Mouse (Mus musculus): ENCODE data around the gene Phf21a. TPM values are rescaled to one million over a fixed set of nuclear protein-coding genes. Genes with fewer than 3 reads are reported as not detected.

Gene Phf21a
- total and polyA plus RNA-seq, 2 experiments from 2014 or later, result 34.4 to 146 TPM

GRCm38 (mm10) chr2:92100768-92101167 lies 7.9 kb downstream of the Phf21a start:
- no peak overlapping the region for H3K27ac ChIP-seq (ENCODE audit: low read depth, low read length)
- no peaks in the 10 kb centered on the region for H3K36me3 ChIP-seq (ENCODE audit: insufficient read depth)
- H3K4me2 ChIP-seq (ENCODE audit: low read depth), result no peak overlapping the region
- ATAC-seq, result peak; percentile 27; the same call in 1 of the 2 replicates
- no peak for DNase-seq
- WGBS, result 83% methylated on average over 6 of the region's 6 CpGs
- no peak overlapping the region for H3K4me3 ChIP-seq (ENCODE audit: low read depth, low read length)
- no peak overlapping the region for H3K9ac ChIP-seq
- no peaks in the 10 kb centered on the region for H3K27me3 ChIP-seq (ENCODE audit: insufficient read depth, low read length)
- H3K9me3 ChIP-seq (ENCODE audit: low read length), result no peaks in the 10 kb centered on the region
- TF ChIP-seq CTCF (IDR thresholded peaks at IDR 0.05; ENCODE audit: low read depth), result no peak
- no peaks in the 10 kb centered on the region for H3K4me1 ChIP-seq (ENCODE audit: insufficient read depth)

- WGBS, result 75% methylated on average over 5 of the region's 5 CpGs
- ATAC-seq (no peak), DNase-seq (no peak)
- no peaks in the 10 kb centered on the region for H3K4me1 ChIP-seq (ENCODE audit: insufficient read depth)
- H3K9me3 ChIP-seq (ENCODE audit: low read length), result no peaks in the 10 kb centered on the region
- no peak for TF ChIP-seq CTCF (IDR thresholded peaks at IDR 0.05; ENCODE audit: low read depth)
- no peaks in the 10 kb centered on the region for H3K27me3 ChIP-seq (ENCODE audit: insufficient read depth, low read length)
- no peak overlapping the region for H3K4me2 ChIP-seq (ENCODE audit: low read depth)
- H3K27ac ChIP-seq (ENCODE audit: low read depth, low read length), result no peak overlapping the region
- H3K9ac ChIP-seq, result no peak overlapping the region
- H3K36me3 ChIP-seq (ENCODE audit: insufficient read depth), result no peaks in the 10 kb centered on the region
- no peak overlapping the region for H3K4me3 ChIP-seq (ENCODE audit: low read depth, low read length)
These were observed 31.6 kb downstream of the Phf21a start for GRCm38 (mm10) chr2:92124523-92124922.

- 93% methylated on average over 8 of the region's 8 CpGs for WGBS
- no peak overlapping the region for H3K4me2 ChIP-seq (ENCODE audit: low read depth)
- no peak for ATAC-seq
- H3K9ac ChIP-seq, result no peak overlapping the region
- TF ChIP-seq CTCF (IDR thresholded peaks at IDR 0.05; ENCODE audit: low read depth), result no peak
- no peak overlapping the region for H3K27ac ChIP-seq (ENCODE audit: low read depth, low read length)
- H3K36me3 ChIP-seq (ENCODE audit: insufficient read depth), result no peaks in the 10 kb centered on the region
- H3K9me3 ChIP-seq (ENCODE audit: low read length), result no peaks in the 10 kb centered on the region
- H3K4me3 ChIP-seq (ENCODE audit: low read depth, low read length), result no peak overlapping the region
- no peak for DNase-seq
- no peaks in the 10 kb centered on the region for H3K27me3 ChIP-seq (ENCODE audit: insufficient read depth, low read length)
- H3K4me1 ChIP-seq (ENCODE audit: insufficient read depth), result no peaks in the 10 kb centered on the region
These were observed 32.4 kb downstream of the Phf21a start for GRCm38 (mm10) chr2:92125330-92125729.

DNA sequence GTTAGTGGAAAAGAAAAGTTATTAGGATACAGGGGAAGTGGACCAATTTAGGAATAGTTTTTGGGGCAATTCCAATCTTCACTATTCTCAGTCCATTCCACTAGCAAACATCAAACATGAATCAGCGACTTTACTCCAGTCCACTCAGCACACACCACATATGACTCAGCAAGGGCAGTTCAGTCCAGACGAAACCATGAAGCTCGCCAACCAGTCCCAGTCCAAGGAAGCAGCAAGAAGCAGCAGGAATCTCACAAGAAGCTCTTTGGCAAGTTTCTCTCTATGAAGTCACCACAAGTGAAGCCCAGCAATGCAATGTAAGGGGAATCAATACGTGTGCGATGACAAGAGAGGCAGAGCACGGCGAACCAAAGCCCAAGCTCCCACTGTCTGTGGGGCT lies 37.2 kb downstream of the Phf21a start:
- Histone ChIP-seq H3K36me3 (ENCODE audit: insufficient read depth) (no peaks in the 10 kb centered on the region), H3K27ac (ENCODE audit: low read depth, low read length) (no peak overlapping the region), H3K27me3 (ENCODE audit: insufficient read depth, low read length) (no peaks in the 10 kb centered on the region), H3K9me3 (ENCODE audit: low read length) (no peaks in the 10 kb centered on the region), H3K4me2 (ENCODE audit: low read depth) (no peak overlapping the region), H3K9ac (no peak overlapping the region), H3K4me1 (ENCODE audit: insufficient read depth) (no peaks in the 10 kb centered on the region), H3K4me3 (ENCODE audit: low read depth, low read length) (no peak overlapping the region)
- no peak for TF ChIP-seq CTCF (IDR thresholded peaks at IDR 0.05; ENCODE audit: low read depth)
- 92% methylated on average over 7 of the region's 7 CpGs for WGBS
- DNase-seq, result no peak
- ATAC-seq, result no peak

GRCm38 (mm10) chr2:92138736-92139135 lies 45.8 kb downstream of the Phf21a start:
- Histone ChIP-seq H3K4me2 (ENCODE audit: low read depth) (no peak overlapping the region), H3K4me3 (ENCODE audit: low read depth, low read length) (no peak overlapping the region), H3K36me3 (ENCODE audit: insufficient read depth) (no peaks in the 10 kb centered on the region), H3K4me1 (ENCODE audit: insufficient read depth) (no peaks in the 10 kb centered on the region), H3K27me3 (ENCODE audit: insufficient read depth, low read length) (no peaks in the 10 kb centered on the region), H3K27ac (ENCODE audit: low read depth, low read length) (no peak overlapping the region), H3K9ac (no peak overlapping the region), H3K9me3 (ENCODE audit: low read length) (no peaks in the 10 kb centered on the region)
- DNase-seq (no peak), ATAC-seq (no peak)
- TF ChIP-seq CTCF (IDR thresholded peaks at IDR 0.05; ENCODE audit: low read depth), result no peak

- TF ChIP-seq CTCF (IDR thresholded peaks at IDR 0.05; ENCODE audit: low read depth), result no peak
- no peak overlapping the region for H3K27ac ChIP-seq (ENCODE audit: low read depth, low read length)
- no peaks in the 10 kb centered on the region for H3K36me3 ChIP-seq (ENCODE audit: insufficient read depth)
- H3K27me3 ChIP-seq (ENCODE audit: insufficient read depth, low read length), result no peaks in the 10 kb centered on the region
- no peak overlapping the region for H3K9ac ChIP-seq
- no peaks in the 10 kb centered on the region for H3K9me3 ChIP-seq (ENCODE audit: low read length)
- no peak overlapping the region for H3K4me2 ChIP-seq (ENCODE audit: low read depth)
- no peaks in the 10 kb centered on the region for H3K4me1 ChIP-seq (ENCODE audit: insufficient read depth)
- H3K4me3 ChIP-seq (ENCODE audit: low read depth, low read length), result no peak overlapping the region
- DNase-seq (no peak), ATAC-seq (no peak)
These were observed 46.4 kb downstream of the Phf21a start for GRCm38 (mm10) chr2:92139365-92139764.

GRCm38 (mm10) chr2:92140383-92140782 lies 47.5 kb downstream of the Phf21a start:
- no peak for DNase-seq
- no peak for ATAC-seq
- no peak overlapping the region for H3K27ac ChIP-seq (ENCODE audit: low read depth, low read length)
- WGBS, result 13% methylated on average over 7 of the region's 7 CpGs
- H3K27me3 ChIP-seq (ENCODE audit: insufficient read depth, low read length), result no peaks in the 10 kb centered on the region
- H3K4me2 ChIP-seq (ENCODE audit: low read depth), result 0 out of 2 replicates have a peak overlapping the region, but pooled peaks have one; percentile 34
- H3K4me1 ChIP-seq (ENCODE audit: insufficient read depth), result no peaks in the 10 kb centered on the region
- H3K9me3 ChIP-seq (ENCODE audit: low read length), result no peaks in the 10 kb centered on the region
- no peak overlapping the region for H3K9ac ChIP-seq
- H3K4me3 ChIP-seq (ENCODE audit: low read depth, low read length), result no peak overlapping the region
- H3K36me3 ChIP-seq (ENCODE audit: insufficient read depth), result no peaks in the 10 kb centered on the region
- TF ChIP-seq CTCF (IDR thresholded peaks at IDR 0.05; ENCODE audit: low read depth), result no peak

GRCm38 (mm10) chr2:92141073-92141472 lies 48.2 kb downstream of the Phf21a start:
- no peaks in the 10 kb centered on the region for H3K36me3 ChIP-seq (ENCODE audit: insufficient read depth)
- no peak overlapping the region for H3K4me3 ChIP-seq (ENCODE audit: low read depth, low read length)
- no peak overlapping the region for H3K27ac ChIP-seq (ENCODE audit: low read depth, low read length)
- no peaks in the 10 kb centered on the region for H3K9me3 ChIP-seq (ENCODE audit: low read length)
- no peaks in the 10 kb centered on the region for H3K27me3 ChIP-seq (ENCODE audit: insufficient read depth, low read length)
- no peak overlapping the region for H3K9ac ChIP-seq
- 0 out of 2 replicates have a peak, but pooled peaks have one; percentile 15 for TF ChIP-seq CTCF (IDR thresholded peaks at IDR 0.05; ENCODE audit: low read depth)
- 6% methylated on average over 11 of the region's 11 CpGs for WGBS
- ATAC-seq (no peak), DNase-seq (no peak)
- peak overlapping the region; percentile 34 for H3K4me2 ChIP-seq (ENCODE audit: low read depth)
- no peaks in the 10 kb centered on the region for H3K4me1 ChIP-seq (ENCODE audit: insufficient read depth)
